Comparison of ENCODE assay signal across 1 mouse cellular context in the genomic region with DNA sequence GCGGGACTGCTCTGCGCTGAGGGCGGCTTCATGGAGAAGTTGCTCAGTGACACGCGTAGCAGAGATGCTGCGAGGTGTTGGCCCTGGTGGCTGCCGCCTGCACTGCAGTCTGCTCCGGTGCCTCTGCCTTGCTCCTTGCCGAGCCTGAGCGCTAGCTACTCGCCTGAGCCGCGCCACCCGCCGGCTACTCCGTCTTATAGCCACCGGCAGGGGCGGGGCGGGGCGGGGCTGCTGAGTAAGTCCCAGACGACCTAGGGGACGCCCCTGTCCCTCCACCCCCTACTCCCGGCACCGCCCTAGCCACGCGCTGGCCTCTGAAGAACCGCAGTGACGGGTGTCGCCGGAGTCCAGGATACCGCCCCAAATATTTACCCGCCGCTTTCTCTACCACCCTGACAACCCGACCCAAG.
TF ChIP-seq lines count a peak whose summit lies in the region.

Gene Rgcc, minus strand, starts transcription at position 180 of the 410 bp plus-strand sequence.

TF ChIP-seq in CH12.LX, 34 proteins besides CTCF, POLR2A, EP300 and RAD21 (continued from another document):
- TF ChIP-seq ZMIZ1 (IDR thresholded peaks at IDR 0.05; ENCODE audit: low read depth, low read length) (peak; percentile 76; the same call in 1 of the 2 replicates), NRF1 (IDR thresholded peaks at IDR 0.05; ENCODE audit: low read depth, low read length) (peak; percentile 51; the same call in 1 of the 2 replicates), ZC3H11A (IDR thresholded peaks at IDR 0.05; ENCODE audit: low read depth, low read length) (no peak), TCF12 (IDR thresholded peaks at IDR 0.05; ENCODE audit: low read depth, low read length) (peak; percentile 42; the same call in 1 of the 2 replicates), CHD1 (IDR thresholded peaks at IDR 0.05; ENCODE audit: low read depth, low read length) (no peak), POLR2AphosphoS2 (IDR thresholded peaks at IDR 0.05; ENCODE audit: low read depth, low read length) (no peak), GABPA (IDR thresholded peaks at IDR 0.05; ENCODE audit: insufficient replicate concordance, low read depth, low read length) (no peak), BHLHE40 (IDR thresholded peaks at IDR 0.05; ENCODE audit: low read depth, low read length) (peak; percentile 51), HCFC1 (IDR thresholded peaks at IDR 0.05; ENCODE audit: low read depth, low read length) (no peak), UBTF (IDR thresholded peaks at IDR 0.05; ENCODE audit: low read depth, low read length) (peak; percentile 86; the same call in 1 of the 2 replicates), USF1 (IDR thresholded peaks at IDR 0.05; ENCODE audit: low read depth, low read length) (no peak), ZKSCAN1 (IDR thresholded peaks at IDR 0.05; ENCODE audit: borderline replicate concordance, low read depth, low read length) (no peak), MAZ (IDR thresholded peaks at IDR 0.05; ENCODE audit: low read depth, low read length) (0 out of 2 replicates have a peak, but pooled peaks have one; percentile 61), MEF2A (IDR thresholded peaks at IDR 0.05; ENCODE audit: borderline replicate concordance, low read depth, low read length) (no peak; the same call in 1 of the 2 replicates), SMC3 (IDR thresholded peaks at IDR 0.05; ENCODE audit: low read depth, low read length) (peak; percentile 64), PAX5 (IDR thresholded peaks at IDR 0.05; ENCODE audit: low read length) (no peak), MAFK (IDR thresholded peaks at IDR 0.05; ENCODE audit: insufficient replicate concordance, low read length) (no peak)
